Mouse (Mus musculus): ENCODE measurements around the gene Popdc3. TPM values are rescaled to one million over a fixed set of nuclear protein-coding genes. Genes with fewer than 3 reads are reported as not detected.
"Not testable (repeated sequence)": the region's sequence is repeated elsewhere in the genome, so short reads cannot be mapped to it uniquely, and the experiment has no call there.

The Popdc3 gene
- polyA plus RNA-seq, 1 experiment: not detected

- Histone ChIP-seq H3K27ac (ENCODE audit: control insufficient read depth, insufficient read depth, low read depth, low read length, poor library complexity) (no peak overlapping the region), H3K4me3 (replicated peaks; ENCODE audit: control insufficient read depth, low read depth, low read length) (no peak overlapping the region), H3K4me1 (ENCODE audit: control insufficient read depth, insufficient read depth, low read length) (no peaks in the 10 kb centered on the region)
- no peak for TF ChIP-seq POLR2A (IDR thresholded peaks at IDR 0.05; ENCODE audit: borderline replicate concordance, control insufficient read depth, low read depth, low read length)
- TF ChIP-seq CTCF (IDR thresholded peaks at IDR 0.05; ENCODE audit: control insufficient read depth, insufficient read depth, low read length): no peak
- 44% methylated on average over 7 of the region's 7 CpGs for WGBS
These were observed 157.0 kb downstream of the Popdc3 start for GRCm38 (mm10) chr10:45334925-45335324.

GRCm38 (mm10) chr10:45335434-45336422 is 157.8 kb downstream of the Popdc3 start, which contains the start of gene Bves:
TSS of gene Bves (plus strand) at chr10:45335772.
- Histone ChIP-seq H3K27ac (ENCODE audit: control insufficient read depth, insufficient read depth, low read depth, low read length, poor library complexity) (no peak within 1 kb of the TSS), H3K4me1 (ENCODE audit: control insufficient read depth, insufficient read depth, low read length) (no peaks in the 10 kb centered on the region), H3K4me3 (replicated peaks; ENCODE audit: control insufficient read depth, low read depth, low read length) (no peak within 1 kb of the TSS)
- no peak for TF ChIP-seq CTCF (IDR thresholded peaks at IDR 0.05; ENCODE audit: control insufficient read depth, insufficient read depth, low read length)
- no peak for TF ChIP-seq POLR2A (IDR thresholded peaks at IDR 0.05; ENCODE audit: borderline replicate concordance, control insufficient read depth, low read depth, low read length)
- 3% methylated on average over 112 of the region's 116 CpGs for whole genome bisulfite sequencing

- H3K4me1 ChIP-seq (ENCODE audit: control insufficient read depth, insufficient read depth, low read length): no peaks in the 10 kb centered on the region
- H3K4me3 ChIP-seq (replicated peaks; ENCODE audit: control insufficient read depth, low read depth, low read length): no peak overlapping the region
- WGBS: 80% methylated on average over 7 of the region's 7 CpGs
- TF ChIP-seq CTCF (IDR thresholded peaks at IDR 0.05; ENCODE audit: control insufficient read depth, insufficient read depth, low read length) (no peak), POLR2A (IDR thresholded peaks at IDR 0.05; ENCODE audit: borderline replicate concordance, control insufficient read depth, low read depth, low read length) (no peak)
- no peak overlapping the region for H3K27ac ChIP-seq (ENCODE audit: control insufficient read depth, insufficient read depth, low read depth, low read length, poor library complexity)
These were observed 161.2 kb downstream of the Popdc3 start for GRCm38 (mm10) chr10:45339106-45339505.

DNA sequence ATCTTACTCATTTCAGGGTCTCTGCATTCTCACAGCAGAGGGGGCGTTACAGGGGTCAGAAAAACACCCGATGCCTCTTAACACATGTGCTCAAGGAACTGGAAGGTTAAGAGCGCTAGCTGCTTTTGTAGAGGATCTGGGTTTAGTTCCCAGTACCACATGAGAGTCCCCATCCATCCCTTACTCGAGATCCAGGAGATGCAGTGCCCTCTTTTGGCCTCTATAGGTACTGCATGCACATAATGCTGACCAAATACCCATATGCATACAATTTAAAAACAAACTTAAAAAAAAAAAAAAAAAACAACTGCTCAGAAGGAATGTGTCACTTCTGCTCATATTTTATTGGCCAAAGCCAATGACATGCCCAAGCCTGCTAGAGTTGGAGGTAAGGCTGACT is 166.5 kb downstream of the Popdc3 start:
- WGBS: 73% methylated on average over 4 of the region's 4 CpGs
- H3K4me1 ChIP-seq (ENCODE audit: control insufficient read depth, insufficient read depth, low read length): no peaks in the 10 kb centered on the region
- TF ChIP-seq CTCF (IDR thresholded peaks at IDR 0.05; ENCODE audit: control insufficient read depth, insufficient read depth, low read length): no peak
- TF ChIP-seq POLR2A (IDR thresholded peaks at IDR 0.05; ENCODE audit: borderline replicate concordance, control insufficient read depth, low read depth, low read length): no peak
- no peak overlapping the region for H3K4me3 ChIP-seq (replicated peaks; ENCODE audit: control insufficient read depth, low read depth, low read length)
- no peak overlapping the region for H3K27ac ChIP-seq (ENCODE audit: control insufficient read depth, insufficient read depth, low read depth, low read length, poor library complexity)

DNA sequence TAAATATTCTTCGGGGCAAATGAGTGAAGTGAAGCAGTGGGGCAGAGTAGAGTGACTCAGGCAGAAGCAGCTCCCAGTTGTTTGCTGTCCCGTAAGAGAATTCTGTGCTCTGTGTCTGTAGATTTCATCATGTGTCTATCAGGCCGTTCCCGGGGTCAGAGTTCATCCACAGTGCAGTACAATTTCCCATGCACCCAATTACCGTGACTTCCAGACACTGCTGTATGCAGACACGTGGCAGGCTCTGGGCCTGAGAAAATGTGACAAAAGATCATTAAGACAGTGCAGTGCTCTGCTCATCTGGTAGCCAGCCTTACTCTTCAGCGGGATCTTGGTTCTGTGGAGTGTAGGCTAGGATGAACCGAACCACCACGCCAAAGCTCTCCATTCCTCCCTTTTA is 167.3 kb downstream of the Popdc3 start:
- no peak overlapping the region for H3K4me3 ChIP-seq (replicated peaks; ENCODE audit: control insufficient read depth, low read depth, low read length)
- H3K4me1 ChIP-seq (ENCODE audit: control insufficient read depth, insufficient read depth, low read length): no peaks in the 10 kb centered on the region
- no peak overlapping the region for H3K27ac ChIP-seq (ENCODE audit: control insufficient read depth, insufficient read depth, low read depth, low read length, poor library complexity)
- no peak for TF ChIP-seq POLR2A (IDR thresholded peaks at IDR 0.05; ENCODE audit: borderline replicate concordance, control insufficient read depth, low read depth, low read length)
- 80% methylated on average over 9 of the region's 9 CpGs for WGBS

DNA sequence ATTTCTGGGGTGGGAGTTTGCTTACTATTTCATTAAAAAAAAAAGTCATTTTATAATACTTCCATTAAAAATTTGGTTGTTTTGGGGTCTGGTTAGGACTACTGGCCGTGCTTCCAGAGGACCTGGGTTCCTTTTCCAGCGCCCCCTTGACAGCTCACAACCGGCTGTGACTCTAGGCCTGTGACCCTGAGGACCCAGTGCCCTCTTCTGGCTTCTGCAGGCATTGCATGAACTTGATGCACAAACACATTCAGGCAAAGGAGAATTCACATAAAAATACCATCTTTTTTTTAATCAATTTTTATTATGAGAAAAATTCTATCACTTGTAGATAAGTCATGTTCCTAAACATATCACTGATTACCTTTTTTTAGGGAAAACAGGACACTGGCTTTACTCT is 170.2 kb downstream of the Popdc3 start:
- H3K4me3 ChIP-seq (replicated peaks; ENCODE audit: control insufficient read depth, low read depth, low read length); H3K27ac ChIP-seq (ENCODE audit: control insufficient read depth, insufficient read depth, low read depth, low read length, poor library complexity); H3K4me1 ChIP-seq (ENCODE audit: control insufficient read depth, insufficient read depth, low read length): not testable (repeated sequence)
- 80% methylated on average over 3 of the region's 3 CpGs for WGBS

DNA sequence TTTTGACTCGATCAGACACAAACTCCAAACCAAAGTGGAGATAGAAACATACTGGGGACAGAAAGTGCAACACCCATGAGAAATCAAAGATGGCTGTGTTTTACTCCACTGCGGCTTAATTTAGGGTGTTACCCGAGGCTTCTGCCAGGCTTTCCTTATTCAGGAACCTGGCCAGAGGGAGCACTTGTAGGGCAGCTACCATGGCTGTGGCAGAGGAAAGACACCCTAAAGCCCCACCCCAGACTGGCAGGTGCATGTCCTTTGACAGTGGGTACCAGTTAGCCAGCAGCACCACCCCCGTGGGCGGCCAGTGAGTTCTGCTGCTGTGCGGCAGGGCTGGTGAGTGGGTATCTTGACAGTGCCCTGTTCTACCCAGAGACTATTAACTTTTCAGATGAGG is 178.2 kb downstream of the Popdc3 start:
- Histone ChIP-seq H3K4me1 (ENCODE audit: control insufficient read depth, insufficient read depth, low read length) (no peaks in the 10 kb centered on the region), H3K27ac (ENCODE audit: control insufficient read depth, insufficient read depth, low read depth, low read length, poor library complexity) (no peak overlapping the region), H3K4me3 (replicated peaks; ENCODE audit: control insufficient read depth, low read depth, low read length) (no peak overlapping the region)
- TF ChIP-seq CTCF (IDR thresholded peaks at IDR 0.05; ENCODE audit: control insufficient read depth, insufficient read depth, low read length) (no peak), POLR2A (IDR thresholded peaks at IDR 0.05; ENCODE audit: borderline replicate concordance, control insufficient read depth, low read depth, low read length) (no peak)
- 86% methylated on average over 6 of the region's 6 CpGs for WGBS

GRCm38 (mm10) chr10:45363396-45363795 is 185.5 kb downstream of the Popdc3 start:
- TF ChIP-seq CTCF (IDR thresholded peaks at IDR 0.05; ENCODE audit: control insufficient read depth, insufficient read depth, low read length): no peak
- TF ChIP-seq POLR2A (IDR thresholded peaks at IDR 0.05; ENCODE audit: borderline replicate concordance, control insufficient read depth, low read depth, low read length): no peak
- Histone ChIP-seq H3K27ac (ENCODE audit: control insufficient read depth, insufficient read depth, low read depth, low read length, poor library complexity) (no peak overlapping the region), H3K4me3 (replicated peaks; ENCODE audit: control insufficient read depth, low read depth, low read length) (no peak overlapping the region), H3K4me1 (ENCODE audit: control insufficient read depth, insufficient read depth, low read length) (no peaks in the 10 kb centered on the region)
- WGBS: 56% methylated on average over 5 of the region's 5 CpGs

All from bone marrow, adult 2 months (tissue).